Mouse (Mus musculus): ENCODE results near the gene 1700034J05Rik. TPM values are rescaled to one million over a fixed set of nuclear protein-coding genes. Genes with fewer than 3 reads are reported as not detected.

1700034J05Rik gene
- total RNA-seq, 2 experiments from 2014 or later, result not detected

Other genes starting within 250 kb of the 1700034J05Rik start
- 10 to 100 TPM; 12.6 to 14.6 TPM for gene Stk38l, start 229.4 kb downstream of the 1700034J05Rik start, total RNA-seq (2021)
- 1 to 10 TPM in 1 of 2 experiments, under 1 TPM in 1; 0.78 to 1.6 TPM for gene Arntl2, start 158.4 kb downstream of the 1700034J05Rik start, total RNA-seq (2021)
- gene Smco2, start 104.3 kb downstream of the 1700034J05Rik start, total RNA-seq (2021), result 1 to 10 TPM; 2.3 TPM
- gene Ppfibp1, start 65.9 kb downstream of the 1700034J05Rik start, total RNA-seq (2021), result 100 to 1,000 TPM in 1 of 2 experiments, 10 to 100 TPM in 1; 82.4 to 107 TPM
- gene Rep15, start 78.2 kb upstream of the 1700034J05Rik start, total RNA-seq (2021), result 1 to 10 TPM in 1 of 2 experiments, under 1 TPM in 1; 0.56 to 1.1 TPM
- gene Mrps35, start 88.3 kb upstream of the 1700034J05Rik start, total RNA-seq (2021), result 100 to 1,000 TPM; 182 to 211 TPM
- not detected for gene Mansc4, start 132.6 kb upstream of the 1700034J05Rik start, total RNA-seq (2021)
- 1 to 10 TPM; 5.4 to 6.7 TPM for gene Klhl42, start 137.0 kb upstream of the 1700034J05Rik start, total RNA-seq (2021)